Mouse (Mus musculus): ENCODE data around the gene Tgfbr1.

The Tgfbr1 gene

GRCm38 (mm10) chr4:47352803-47353388, at the start of gene Tgfbr1:
Gene Tgfbr1, plus strand, starts transcription at chr4:47353222.
- in situ Hi-C loops (cut with MseI, MboI), result no loop called here

- in situ Hi-C loops (cut with MseI, MboI), result no loop called here
Measured at GRCm38 (mm10) chr4:47303340-47303998, 49.6 kb upstream of the Tgfbr1 start.

GRCm38 (mm10) chr4:47309886-47310625, 43.0 kb upstream of the Tgfbr1 start:
- in situ Hi-C loops (cut with MseI, MboI), result no loop called here

- in situ Hi-C loops (cut with MseI, MboI), result no loop called here
Measured at GRCm38 (mm10) chr4:47310812-47311211, 42.2 kb upstream of the Tgfbr1 start.

GRCm38 (mm10) chr4:47311467-47311866, 41.6 kb upstream of the Tgfbr1 start:
- in situ Hi-C loops (cut with MseI, MboI), result no loop called here

- in situ Hi-C loops (cut with MseI, MboI), result no loop called here
Measured at GRCm38 (mm10) chr4:47311929-47312328, 41.1 kb upstream of the Tgfbr1 start.

- in situ Hi-C loops (cut with MseI, MboI), result no loop called here
Measured at GRCm38 (mm10) chr4:47312676-47313075, 40.3 kb upstream of the Tgfbr1 start.

- in situ Hi-C loops (cut with MseI, MboI), result no loop called here
Measured at GRCm38 (mm10) chr4:47313710-47314410, 39.2 kb upstream of the Tgfbr1 start.

GRCm38 (mm10) chr4:47315458-47315857, 37.6 kb upstream of the Tgfbr1 start:
- in situ Hi-C loops (cut with MseI, MboI), result no loop called here

GRCm38 (mm10) chr4:47316432-47316831, 36.6 kb upstream of the Tgfbr1 start:
- in situ Hi-C loops (cut with MseI, MboI), result no loop called here

GRCm38 (mm10) chr4:47319561-47320321, 33.3 kb upstream of the Tgfbr1 start:
- in situ Hi-C loops (cut with MseI, MboI), result no loop called here

GRCm38 (mm10) chr4:47322315-47322714, 30.7 kb upstream of the Tgfbr1 start:
- in situ Hi-C loops (cut with MseI, MboI), result no loop called here

GRCm38 (mm10) chr4:47324206-47324605, 28.8 kb upstream of the Tgfbr1 start:
- in situ Hi-C loops (cut with MseI, MboI), result no loop called here

- in situ Hi-C loops (cut with MseI, MboI), result no loop called here
Measured at GRCm38 (mm10) chr4:47327782-47328181, 25.2 kb upstream of the Tgfbr1 start.

- in situ Hi-C loops (cut with MseI, MboI), result no loop called here
Measured at GRCm38 (mm10) chr4:47329285-47329684, 23.7 kb upstream of the Tgfbr1 start.

- in situ Hi-C loops (cut with MseI, MboI), result no loop called here
Measured at GRCm38 (mm10) chr4:47330378-47331052, 22.5 kb upstream of the Tgfbr1 start.

- in situ Hi-C loops (cut with MseI, MboI), result no loop called here
Measured at GRCm38 (mm10) chr4:47332812-47333343, 20.1 kb upstream of the Tgfbr1 start.

- in situ Hi-C loops (cut with MseI, MboI), result no loop called here
Measured at GRCm38 (mm10) chr4:47333541-47333940, 19.5 kb upstream of the Tgfbr1 start.

- in situ Hi-C loops (cut with MseI, MboI), result no loop called here
Measured at GRCm38 (mm10) chr4:47336941-47337600, 16.0 kb upstream of the Tgfbr1 start.

GRCm38 (mm10) chr4:47342632-47343031, 10.4 kb upstream of the Tgfbr1 start:
- in situ Hi-C loops (cut with MseI, MboI), result no loop called here

All from mouse trophoblast stem cell (cell line).